Mouse (Mus musculus) adrenal gland, adult 8-10 months (tissue): Measurements from ENCODE around the gene Gm27029. TPM values are rescaled to one million over a fixed set of nuclear protein-coding genes. Genes with fewer than 3 reads are reported as not detected.
A peak's percentile ranks its signal among the peaks of the same experiment; 100 is the strongest.
"Not testable (repeated sequence)": the region's sequence is repeated elsewhere in the genome, so short reads cannot be mapped to it uniquely, and the experiment has no call there.

Source experiments
- DNase-seq: peaks from one replicate; pipeline ENCODE4 v3.0.0; 2022
- total RNA-seq, 4 experiments: library from RNA; stranded (reverse); gene quantifications; 2 replicates each; pipeline ENCODE4 v1.2.4; 2022

The Gm27029 gene
- total RNA-seq, result 1 to 10 TPM; 1.7 to 8.4 (median 5.6) TPM

DNA sequence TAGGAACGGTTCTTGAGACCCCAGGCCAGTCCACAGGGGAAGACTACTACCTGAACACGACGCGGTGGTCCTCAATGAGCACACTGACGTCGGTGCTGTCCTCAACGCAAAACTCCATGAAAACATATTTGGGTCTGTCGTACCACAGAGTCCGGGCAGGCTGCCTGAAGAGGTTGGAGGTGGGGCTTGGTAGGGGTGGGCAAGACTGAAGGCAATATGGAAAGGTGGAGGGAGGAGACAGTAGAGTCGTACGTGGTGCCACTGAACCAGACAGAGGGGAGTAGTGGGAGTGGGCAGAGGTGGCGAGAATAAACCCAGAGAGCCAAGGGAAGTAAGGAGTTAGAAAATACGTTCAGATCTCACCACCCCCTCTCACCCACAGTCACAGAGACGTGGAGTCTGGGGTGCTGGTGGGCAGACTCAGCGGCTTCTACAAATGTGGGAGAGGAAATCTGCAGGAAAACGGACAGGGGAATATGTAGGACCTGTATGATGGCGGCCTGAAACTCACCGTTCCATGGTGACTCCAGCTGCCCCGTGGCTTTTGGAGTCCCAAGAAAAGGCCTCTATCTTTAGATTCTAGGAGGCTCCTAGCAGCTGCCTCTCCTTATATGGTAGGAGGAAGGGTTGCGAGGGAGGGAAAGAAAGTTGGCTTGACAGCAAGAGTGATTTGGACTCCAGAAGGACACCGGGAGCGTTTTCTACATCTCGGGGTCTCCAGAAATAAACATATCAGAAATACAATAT is at the start of gene Gm27029:
Gm27029 (minus strand) TSS at position 692 of the 747 bp plus-strand sequence.
- no peak for DNase-seq

DNA sequence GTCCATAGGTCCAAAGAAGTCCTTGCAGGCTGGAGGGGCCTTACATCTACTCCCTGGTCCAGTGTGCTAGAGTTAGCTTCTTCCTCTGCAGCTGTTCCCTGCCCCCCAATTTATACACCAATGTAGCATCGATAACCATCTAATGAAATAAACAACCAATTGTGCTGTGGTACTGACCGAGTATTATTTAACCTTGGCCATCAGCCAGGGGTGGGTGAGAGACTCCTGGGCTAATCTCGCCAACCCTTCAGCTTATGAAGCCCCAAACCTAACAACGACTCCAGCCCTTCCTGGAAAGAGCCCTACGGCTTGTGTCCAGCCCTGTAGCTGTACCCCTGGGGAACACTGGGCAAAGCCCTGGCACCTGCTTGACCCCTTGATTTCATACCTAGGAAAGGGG is 49.7 kb upstream of the Gm27029 start:
- no peak for DNase-seq

DNA sequence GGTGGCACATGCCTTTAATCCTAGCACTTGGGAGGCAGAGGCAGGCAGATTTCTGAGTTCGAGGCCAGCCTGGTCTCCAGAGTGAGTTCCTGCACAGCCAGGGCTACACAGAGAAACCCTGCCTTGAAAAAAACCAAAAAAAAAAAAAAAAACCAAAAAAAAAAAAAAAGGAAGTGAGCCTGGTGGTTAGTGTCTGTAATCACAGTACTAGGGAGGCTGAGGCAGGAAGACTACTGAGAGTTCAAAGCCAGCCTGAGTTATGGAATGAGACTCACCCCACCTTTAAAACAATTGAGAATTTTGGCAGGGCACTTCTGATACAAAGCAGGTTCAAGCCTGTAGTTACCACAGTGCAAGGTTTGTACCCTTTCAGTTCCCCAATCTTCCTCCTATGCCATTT is 49.1 kb upstream of the Gm27029 start:
- not testable (repeated sequence) for DNase-seq

DNA sequence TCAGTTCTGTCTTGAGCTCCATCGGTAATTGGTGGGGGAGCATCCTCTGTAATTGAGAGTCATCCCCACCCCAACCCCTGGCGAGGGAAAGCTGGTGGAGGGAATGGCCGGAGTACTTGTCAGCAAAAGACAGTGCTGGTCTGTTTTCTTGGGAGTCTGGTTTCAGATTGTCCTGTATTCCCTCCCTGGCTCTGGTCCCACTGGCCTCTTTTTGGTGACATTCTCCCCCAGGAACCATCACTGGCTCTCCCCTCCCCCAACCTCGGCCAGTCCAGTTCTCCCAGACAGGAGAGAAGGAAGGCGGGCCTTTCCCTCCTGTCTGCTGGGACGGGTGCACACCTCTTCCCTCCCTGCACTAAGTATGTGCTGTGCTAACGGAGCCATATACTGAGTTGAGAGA is 47.7 kb upstream of the Gm27029 start:
- DNase-seq, result no peak

DNA sequence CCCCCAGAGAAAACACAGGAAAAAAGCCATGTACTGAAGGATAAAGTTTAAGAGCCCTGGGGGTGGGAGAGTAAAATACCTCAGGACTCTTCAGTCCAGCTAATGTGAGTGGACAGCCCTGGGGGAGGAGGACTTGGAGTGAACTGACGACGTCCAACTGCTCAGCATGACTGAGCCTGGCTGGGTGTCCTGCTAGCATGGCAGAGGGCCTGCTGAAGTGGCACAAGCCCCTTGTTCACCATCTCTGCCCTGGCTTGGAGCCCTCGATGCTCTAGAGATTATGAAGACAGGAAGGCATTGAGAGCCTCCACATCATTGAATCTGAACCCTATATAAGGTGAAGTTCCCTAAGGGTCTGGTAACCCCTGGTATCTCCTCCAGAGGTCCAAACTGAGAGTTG is 47.3 kb upstream of the Gm27029 start:
- DNase-seq, result no peak

DNA sequence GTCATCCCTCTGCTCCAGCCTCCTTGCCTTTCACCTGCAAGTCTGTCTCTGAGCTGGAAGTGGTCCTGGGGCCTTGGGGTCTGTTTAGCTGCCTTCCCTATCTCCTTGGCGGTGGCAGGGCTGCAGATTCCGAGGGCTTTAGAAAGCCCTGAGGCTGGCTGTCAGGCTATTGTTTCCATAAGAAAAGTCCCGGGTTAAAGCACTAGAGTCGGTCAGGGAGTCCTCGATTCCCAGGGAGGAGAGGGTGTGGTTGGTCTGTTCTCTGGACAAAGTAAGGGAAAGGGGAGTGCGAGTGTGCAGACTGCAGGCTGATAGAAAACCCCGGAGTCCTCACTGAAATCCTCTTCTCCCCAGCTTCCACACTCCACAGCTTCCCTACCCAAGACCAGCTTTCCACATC is 45.6 kb upstream of the Gm27029 start:
- DNase-seq, result no peak

DNA sequence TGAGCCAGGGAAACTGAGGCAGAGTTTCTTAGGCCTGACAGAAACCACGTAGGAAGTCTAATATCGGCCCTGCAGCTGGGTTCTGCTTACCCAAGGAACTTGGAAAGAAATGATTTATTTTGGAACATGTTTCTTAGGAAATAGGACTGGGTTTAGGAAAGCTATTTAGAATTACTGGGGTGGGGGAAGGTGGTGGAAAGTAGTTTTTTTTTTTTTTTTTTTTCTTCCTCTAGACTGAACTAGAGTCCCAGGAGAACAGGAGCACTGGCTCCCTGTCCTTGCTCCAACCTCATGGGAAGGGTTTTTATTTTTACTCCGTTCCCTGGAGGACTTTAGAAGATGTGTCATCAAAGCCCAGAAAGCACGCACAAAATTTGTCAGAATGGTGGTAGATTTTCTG is 44.6 kb upstream of the Gm27029 start:
- no peak for DNase-seq

DNA sequence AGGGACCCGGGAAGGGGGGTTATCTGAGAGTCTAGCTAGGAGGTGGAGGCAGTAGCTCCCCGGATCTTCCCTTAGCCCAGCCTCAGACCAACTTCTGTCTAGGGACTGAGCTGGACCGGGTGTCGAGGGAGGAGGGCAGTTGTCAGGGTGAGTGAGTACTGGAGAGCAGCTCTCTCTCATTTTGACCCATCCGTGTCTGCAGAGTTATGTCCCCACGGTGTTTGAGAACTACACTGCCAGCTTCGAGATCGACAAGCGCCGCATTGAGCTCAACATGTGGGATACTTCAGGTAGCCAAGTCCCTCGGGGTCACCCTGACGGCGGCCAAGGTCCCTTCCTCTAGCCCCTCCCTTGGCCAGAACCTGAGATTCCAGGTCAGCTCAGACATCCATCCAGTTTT is 44.1 kb upstream of the Gm27029 start:
- no peak for DNase-seq

DNA sequence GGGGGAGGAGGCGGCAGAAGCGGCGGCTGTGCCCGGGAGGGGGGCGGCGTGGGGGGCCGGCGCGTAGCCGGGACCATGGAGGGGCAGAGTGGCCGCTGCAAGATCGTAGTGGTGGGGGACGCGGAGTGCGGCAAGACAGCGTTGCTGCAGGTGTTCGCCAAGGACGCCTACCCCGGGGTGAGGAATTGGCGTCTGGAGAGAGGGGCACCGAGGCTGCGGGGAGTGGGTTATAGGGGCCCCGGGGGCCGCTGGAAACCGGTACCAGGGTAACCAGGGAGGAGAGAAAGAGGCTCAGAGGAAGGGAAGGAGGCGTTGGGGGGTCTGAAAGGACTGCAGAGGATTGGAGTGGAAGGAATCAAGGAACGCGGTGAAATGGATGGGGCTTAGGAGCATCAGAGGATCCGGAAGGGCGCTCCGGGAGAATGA is 43.7 kb upstream of the Gm27029 start:
- no peak for DNase-seq

DNA sequence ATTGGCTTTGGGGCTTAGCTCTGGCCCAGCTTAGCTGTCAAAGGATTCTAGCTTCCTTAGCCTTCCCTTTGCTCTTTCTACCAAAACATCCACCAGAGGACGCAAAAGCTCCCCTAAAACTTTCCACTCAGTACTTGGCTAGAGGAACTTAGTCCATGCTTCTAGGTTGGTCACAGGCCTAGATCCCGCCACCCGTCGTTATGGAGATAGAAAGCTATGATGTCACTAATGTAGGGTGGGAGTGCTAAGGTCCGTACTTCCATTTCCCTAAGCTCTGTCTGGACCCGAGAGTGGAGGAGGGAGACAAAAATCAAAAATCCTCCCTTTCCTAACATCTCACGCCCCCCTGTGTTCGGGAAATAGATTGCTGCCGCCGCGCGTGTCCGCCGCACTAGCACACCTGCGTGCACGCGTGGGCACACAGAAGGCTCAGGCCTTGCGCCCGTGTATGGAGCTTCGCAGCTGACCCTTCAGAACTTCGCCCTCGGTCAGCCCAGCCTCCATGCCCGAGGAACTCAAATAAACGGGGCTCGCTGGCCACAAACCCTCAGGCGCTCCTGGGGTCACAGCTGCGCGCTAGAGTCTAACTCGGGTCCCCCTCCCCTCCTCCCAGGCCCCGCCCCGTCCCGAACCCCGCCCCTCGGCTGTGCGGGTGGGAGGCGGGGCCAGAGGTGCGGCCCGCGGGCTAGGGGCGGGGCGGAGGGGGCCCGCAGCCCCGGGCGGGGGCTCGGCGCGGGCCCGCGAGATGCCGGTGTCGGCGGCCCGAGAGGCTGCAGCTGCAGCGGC is 43.1 kb upstream of the Gm27029 start:
- DNase-seq, result peak; percentile 79

DNA sequence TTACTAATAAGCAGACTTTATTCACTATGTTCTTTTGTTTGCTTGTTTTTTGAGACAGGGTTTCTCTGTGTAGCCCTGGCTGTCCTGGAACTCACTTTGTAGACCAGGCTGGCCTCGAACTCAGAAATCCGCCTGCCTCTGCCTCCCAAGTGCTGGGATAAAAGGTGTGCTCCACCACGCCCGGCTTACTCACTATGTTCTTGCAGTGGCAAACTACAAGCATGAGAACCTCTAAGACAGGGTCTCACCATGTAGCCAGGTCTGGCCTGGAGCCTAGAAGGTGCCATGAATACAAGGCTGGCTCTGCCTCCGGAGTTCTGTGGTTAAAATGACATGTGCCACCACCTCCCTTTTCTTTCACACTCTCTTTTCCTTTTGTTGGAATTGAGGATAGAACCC is 42.0 kb upstream of the Gm27029 start:
- DNase-seq, result not testable (repeated sequence)

DNA sequence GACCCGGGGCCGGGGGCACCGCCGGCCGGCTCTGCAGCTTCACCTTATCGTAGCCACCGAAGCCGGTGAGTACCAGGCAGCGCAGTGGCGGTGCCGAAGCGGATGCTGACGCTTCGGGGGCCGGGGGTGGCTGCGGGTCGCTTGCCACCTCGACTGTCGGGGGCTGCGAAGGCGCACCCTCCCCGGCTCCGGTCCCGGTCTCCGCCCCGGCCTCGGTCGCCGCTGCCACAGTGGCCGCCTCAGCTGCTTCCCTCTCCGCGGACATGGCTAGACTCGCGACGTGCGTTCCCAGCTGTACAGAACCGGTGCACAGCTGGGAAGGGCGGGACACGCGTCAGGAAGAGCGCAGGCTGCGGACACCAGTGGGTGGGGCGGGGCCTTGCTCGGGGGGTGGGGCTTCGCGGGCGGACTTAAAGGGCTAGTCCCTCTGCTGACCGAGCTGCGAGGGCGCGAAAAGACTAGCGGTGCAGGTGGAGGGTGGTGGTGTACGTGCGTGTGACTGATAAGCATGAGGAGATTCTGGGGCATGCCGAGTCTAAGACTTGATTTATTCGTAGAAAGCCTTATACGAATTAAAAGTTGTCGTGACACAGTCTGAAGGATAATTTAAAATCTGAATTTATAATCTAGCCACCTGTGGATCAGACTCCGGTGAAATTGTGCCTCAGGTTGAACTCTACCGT is 41.4 kb upstream of the Gm27029 start, which contains the start of gene Vat1:
Vat1 (minus strand) TSS at position 362 of the 683 bp plus-strand sequence.
- DNase-seq, result peak; percentile 70

DNA sequence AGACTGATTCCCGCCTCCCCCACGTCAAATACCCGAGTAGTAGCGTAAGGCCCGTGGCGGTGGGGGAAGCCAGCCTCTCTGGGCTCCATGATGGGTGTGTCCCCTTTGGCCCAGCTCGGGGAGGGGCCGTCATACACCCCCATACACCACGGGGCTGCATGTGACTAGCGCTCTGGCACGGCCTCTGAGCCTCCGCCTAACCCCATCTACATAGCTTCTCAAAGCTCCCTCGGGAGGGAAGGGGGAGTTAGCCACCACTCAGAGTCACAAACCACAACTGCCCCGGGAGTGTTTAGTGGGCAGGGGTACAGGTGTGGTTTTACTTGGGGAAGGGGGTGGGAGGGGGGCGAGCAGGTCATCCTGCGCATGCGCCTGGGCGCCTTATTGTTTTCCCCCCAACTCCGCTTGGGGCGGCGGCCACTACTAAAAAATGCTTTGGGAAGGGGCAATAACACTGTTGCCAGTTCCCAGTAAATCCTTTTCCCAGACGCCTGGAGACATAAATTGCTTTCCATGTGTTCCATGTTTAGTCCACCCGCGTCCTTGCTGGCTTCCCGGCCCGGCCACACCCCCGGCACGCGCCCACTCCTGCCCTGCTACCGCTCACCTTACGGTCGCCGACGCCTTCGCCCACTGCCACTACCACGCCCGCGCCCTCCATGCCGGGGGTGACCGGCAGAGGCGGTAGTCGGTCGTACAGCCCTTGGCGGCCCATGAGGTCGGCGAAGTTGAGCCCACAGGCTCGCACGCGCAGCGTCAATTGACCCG is 40.7 kb upstream of the Gm27029 start:
- peak; percentile 72 for DNase-seq

DNA sequence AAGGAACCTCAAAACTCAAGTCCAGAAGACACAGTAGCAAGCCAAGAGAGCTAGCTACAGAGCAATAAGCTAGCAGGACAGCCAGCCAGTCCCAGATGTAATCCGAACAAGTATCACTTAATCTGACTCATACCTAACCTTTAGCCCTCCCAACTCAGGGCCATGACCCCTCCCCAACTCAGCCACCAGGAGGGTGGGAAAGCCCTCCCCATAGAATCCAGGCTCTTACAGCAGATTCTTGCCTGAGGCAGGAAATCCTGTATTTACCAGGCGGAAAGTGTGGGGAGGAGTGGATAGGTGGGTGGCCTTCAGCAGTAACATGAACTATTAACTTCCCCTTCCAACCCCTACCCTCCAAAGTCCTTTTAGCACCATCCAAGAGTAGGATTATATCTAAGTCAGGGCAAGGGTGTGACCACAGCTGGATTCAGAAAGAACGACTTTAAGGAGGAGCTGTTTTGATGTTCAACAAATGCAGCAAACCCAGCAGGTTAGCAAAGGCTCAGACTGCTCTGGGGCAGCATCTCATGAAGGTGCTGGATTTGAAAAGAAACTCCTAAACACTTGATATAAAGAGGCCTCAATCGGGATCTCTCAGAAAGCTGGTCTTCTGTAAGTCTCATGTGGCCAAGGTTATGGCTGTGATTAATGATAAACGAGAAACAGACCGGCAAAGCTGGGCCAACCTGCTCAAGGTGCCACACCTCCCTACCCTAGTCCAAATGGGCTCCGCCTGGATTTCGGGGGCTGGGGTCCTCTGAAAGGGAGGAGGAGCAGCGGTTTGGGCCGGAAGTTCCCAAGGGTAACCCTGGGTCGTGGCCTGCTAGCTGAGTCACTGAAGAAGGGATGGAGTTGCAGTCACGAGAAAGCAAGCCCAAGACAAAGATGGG is 39.9 kb upstream of the Gm27029 start, which contains the start of gene Rnd2:
Rnd2 (plus strand) TSS at position 789 of the 890 bp plus-strand sequence.
- DNase-seq, result no peak

DNA sequence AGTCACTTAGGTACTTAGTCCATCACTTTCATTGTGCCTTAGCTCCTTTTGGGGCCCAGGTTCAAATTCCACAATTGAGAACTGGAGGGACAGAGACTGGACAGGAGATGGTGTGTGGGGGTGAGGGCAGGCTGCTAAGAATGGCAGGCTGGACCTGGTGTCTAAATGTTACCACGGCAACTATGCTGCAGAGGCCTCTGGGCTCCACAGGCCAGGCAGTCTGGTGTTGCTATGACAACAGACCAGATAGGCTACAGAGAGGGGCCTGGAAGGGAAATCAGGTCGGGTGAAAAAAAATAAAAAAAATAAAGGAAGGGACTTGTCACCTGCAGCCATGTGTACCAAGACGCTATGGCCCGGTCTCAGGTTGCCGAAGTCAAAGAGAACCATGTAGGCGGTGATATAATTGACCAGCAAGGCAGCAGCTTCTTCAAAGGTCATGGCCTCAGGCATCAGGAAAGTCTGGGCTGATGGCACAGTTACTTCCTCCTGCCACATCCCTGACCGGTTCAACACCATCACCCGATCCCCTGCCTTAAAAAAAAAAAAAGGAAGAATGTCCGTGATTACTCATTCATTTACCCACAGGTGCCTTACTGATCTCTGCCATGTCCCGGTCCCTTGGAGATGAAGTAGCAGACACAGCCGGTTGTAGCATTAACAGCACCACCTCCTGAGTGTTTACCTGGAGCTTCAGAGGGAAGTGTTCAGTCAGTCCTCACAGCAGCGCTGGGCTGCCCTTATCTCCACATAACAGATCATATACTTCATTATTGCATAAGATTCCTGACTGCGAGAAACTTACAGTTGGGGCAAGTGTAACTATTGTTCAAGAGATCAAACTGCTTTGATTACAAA is 38.2 kb upstream of the Gm27029 start:
- no peak for DNase-seq

DNA sequence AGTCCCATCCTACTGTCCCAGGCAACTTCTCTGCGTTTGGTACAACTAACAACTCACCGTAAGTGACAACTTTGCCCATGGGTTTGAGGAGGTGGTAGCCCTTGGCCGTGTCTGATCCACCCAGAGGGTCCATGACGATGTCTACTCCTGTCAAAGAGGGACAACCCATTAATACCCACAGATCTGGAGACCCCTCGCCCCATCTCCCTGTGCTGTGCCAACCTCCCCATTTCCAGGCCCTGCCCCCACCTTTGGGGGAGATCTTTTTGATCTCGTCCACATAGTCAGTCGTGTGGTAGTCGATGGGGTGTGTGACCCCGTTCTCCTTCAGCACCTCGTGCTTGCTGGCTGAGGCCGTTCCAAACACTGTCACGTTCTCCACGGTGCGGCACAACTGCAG is 37.5 kb upstream of the Gm27029 start:
- DNase-seq, result no peak

DNA sequence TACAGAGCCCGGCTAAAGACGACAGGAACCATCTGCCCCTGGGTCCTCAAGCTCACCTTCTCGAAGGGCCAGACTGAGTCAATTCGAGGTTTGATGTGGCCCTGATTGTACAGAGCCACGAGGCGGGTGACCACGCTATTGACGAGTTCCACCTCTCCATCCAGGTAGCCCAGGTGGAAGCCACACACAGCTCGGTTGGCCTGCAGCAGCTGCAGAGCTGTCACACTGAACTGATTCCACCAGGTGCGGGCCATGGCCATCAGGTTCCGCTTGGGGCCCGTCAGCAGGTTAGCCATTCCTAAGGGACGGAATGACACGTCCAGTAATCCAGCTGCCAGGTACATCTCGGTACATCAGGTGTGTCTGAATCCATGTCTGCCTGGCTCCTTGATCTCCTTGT is 35.7 kb upstream of the Gm27029 start:
- no peak for DNase-seq

DNA sequence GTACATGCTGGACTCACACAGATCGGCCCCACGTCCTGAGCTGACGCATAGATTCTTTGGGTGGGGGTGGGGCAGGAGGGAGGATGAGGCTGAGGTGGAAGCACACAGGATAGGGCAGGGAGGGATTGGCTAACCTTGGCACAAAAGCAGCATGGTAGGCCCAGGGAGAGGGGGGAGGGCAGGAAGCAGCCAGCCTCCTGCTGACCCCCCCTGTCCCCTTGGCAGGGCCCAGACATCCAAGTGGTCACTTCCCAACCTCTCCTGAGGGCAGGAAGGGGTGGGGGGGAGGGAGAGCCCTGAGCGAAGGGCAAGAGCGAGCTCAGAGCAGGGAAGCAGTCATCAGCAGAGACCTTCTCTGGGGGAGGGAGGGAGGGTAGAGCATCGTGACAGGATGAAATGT is 35.1 kb upstream of the Gm27029 start:
- no peak for DNase-seq

DNA sequence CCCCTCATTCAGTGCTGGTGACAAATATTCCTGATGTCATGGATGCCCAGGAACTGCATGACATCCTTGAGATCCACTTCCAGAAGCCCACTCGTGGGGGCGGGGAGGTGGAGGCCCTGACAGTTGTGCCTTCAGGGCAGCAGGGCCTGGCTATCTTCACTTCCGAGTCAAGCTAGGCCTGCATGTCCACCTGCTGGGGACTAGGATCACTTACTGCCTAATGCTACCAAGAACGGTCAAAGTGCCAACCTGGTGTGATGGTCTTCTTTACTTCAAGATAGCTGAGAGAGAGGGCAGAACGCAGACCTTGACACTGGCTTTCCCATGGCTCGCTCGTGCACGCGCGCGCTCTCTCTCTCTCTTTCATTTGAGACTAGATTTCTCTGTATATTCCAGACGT is 33.6 kb upstream of the Gm27029 start:
- DNase-seq, result no peak

DNA sequence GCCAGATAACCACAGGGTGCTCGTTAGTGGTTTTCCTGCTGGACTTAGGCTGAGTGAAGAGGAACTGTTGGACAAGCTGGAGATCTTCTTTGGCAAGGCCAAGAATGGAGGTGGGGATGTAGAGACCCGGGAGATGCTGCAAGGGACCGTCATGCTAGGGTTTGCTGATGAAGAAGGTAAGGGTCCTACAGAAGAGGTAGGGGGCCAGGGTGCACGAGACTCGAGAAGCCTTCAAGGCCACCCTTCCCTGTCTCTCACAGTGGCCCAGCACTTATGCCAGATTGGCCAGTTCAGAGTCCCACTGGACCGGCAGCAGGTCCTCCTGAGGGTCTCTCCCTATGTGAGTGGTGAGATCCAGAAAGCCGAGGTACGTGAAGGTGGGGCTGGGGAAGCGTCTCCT is 33.0 kb upstream of the Gm27029 start:
- no peak for DNase-seq
